Mouse (Mus musculus): ENCODE data around the gene Tmprss9.

Gene Tmprss9

DNA sequence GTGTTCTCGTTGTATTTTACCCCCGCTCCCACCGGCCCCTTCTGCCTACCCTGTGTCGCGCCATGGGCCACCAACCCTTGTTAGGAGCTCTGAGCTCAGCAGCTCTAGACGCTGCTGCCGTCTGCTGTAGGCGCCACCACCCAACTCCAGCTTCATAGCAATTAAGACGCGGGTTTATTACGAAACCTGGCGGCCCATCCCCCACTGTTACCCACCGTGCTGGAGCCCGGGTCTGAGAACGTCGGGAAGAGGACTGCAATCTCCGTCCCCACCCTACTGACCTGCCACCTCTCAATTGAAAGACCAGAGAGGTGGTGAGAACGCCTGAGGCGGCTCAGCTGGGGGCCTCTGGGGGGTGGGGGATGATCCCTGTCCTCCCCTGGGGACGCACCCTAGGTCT is 60.6 kb downstream of the Tmprss9 start:
- H3K4me1 ChIP-seq (replicated peaks; ENCODE audit: low read depth, low read length), result peaks cover 92% of the 10 kb centered on the region
- H3K9me3 ChIP-seq (ENCODE audit: low read length), result no peaks in the 10 kb centered on the region
- H3K4me3 ChIP-seq (replicated peaks; ENCODE audit: low read length), result peak overlapping the region; percentile 90
- peaks cover 58% of the 10 kb centered on the region for H3K27me3 ChIP-seq (ENCODE audit: insufficient read depth, low read length)
- peaks cover 8% of the 10 kb centered on the region for H3K36me3 ChIP-seq (ENCODE audit: insufficient read depth, low read length)
- no peak for TF ChIP-seq CTCF (conservative IDR thresholded peaks at IDR 0.05; ENCODE audit: low read length)
- TF ChIP-seq NANOG (IDR thresholded peaks at IDR 0.05; ENCODE audit: borderline replicate concordance, low read length), result no peak
- no peak for TF ChIP-seq POU5F1 (IDR thresholded peaks at IDR 0.05; ENCODE audit: borderline replicate concordance, low read length)

- Histone ChIP-seq H3K9me3 (ENCODE audit: low read length) (no peaks in the 10 kb centered on the region), H3K4me3 (replicated peaks; ENCODE audit: low read length) (peak overlapping the region; percentile 90)
- TF ChIP-seq NANOG (IDR thresholded peaks at IDR 0.05; ENCODE audit: borderline replicate concordance, low read length), result no peak
- no peak for TF ChIP-seq POU5F1 (IDR thresholded peaks at IDR 0.05; ENCODE audit: borderline replicate concordance, low read length)
- no peak for TF ChIP-seq CTCF (conservative IDR thresholded peaks at IDR 0.05; ENCODE audit: low read length)
These were observed 61.2 kb downstream of the Tmprss9 start for GRCm38 (mm10) chr10:80932700-80933420.

GRCm38 (mm10) chr10:80933421-80933979 is 61.9 kb downstream of the Tmprss9 start:
- no peak for TF ChIP-seq POU5F1 (IDR thresholded peaks at IDR 0.05; ENCODE audit: borderline replicate concordance, low read length)
- TF ChIP-seq NANOG (IDR thresholded peaks at IDR 0.05; ENCODE audit: borderline replicate concordance, low read length), result no peak
- no peak for TF ChIP-seq CTCF (conservative IDR thresholded peaks at IDR 0.05; ENCODE audit: low read length)
- Histone ChIP-seq H3K27me3 (ENCODE audit: insufficient read depth, low read length) (peaks cover 65% of the 10 kb centered on the region), H3K36me3 (ENCODE audit: insufficient read depth, low read length) (peaks cover 8% of the 10 kb centered on the region), H3K4me3 (replicated peaks; ENCODE audit: low read length) (peak overlapping the region; percentile 90), H3K4me1 (replicated peaks; ENCODE audit: low read depth, low read length) (peaks cover 94% of the 10 kb centered on the region), H3K9me3 (ENCODE audit: low read length) (no peaks in the 10 kb centered on the region)

More at GRCm38 (mm10) chr10:80932700-80933420, 61.2 kb downstream of the Tmprss9 start:
- Histone ChIP-seq H3K4me1 (replicated peaks; ENCODE audit: low read depth, low read length) (peaks cover 92% of the 10 kb centered on the region), H3K27me3 (ENCODE audit: insufficient read depth, low read length) (peaks cover 64% of the 10 kb centered on the region), H3K36me3 (ENCODE audit: insufficient read depth, low read length) (peaks cover 8% of the 10 kb centered on the region)

DNA sequence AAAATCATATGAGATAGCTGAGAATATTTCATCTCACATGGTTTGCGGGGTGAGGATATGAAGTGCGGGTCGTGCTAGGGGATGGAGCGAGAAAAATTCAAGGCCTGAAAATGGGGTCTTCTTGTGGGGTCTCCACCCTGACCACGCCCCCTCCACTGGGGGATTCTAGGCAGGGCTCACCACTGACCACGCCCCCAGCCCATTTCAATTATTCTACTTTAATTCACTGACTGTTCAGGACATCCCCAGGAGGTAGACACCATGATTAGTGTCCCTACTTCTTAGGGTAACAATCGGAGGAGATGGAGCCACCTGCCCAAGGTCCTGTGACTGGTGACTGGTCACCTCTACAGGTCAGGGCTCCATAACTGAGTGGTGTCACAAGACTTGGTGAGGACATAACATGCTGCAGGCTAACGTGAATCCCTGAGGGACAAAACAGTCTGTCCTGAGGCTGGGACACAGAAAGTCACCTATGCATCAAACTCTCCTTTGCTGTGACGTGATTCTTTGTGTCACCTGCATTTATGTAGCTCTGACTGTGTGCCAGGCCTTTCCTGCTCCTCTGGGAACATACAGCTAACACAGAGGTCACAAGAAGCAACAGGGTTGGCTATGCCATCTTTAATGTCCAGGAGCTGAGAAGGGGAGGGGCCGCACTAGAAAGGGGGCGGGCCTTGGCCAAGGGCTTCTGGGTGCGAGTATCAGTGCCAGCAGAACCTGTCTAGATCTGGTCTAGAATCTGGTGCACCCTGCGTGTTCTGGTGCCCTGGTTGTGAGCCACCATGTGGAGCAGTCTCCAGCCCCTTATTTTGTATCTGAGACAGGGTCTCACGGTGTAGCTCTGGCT is 62.7 kb downstream of the Tmprss9 start:
- Histone ChIP-seq H3K4me1 (replicated peaks; ENCODE audit: low read depth, low read length) (peaks cover 95% of the 10 kb centered on the region), H3K27me3 (ENCODE audit: insufficient read depth, low read length) (peaks cover 60% of the 10 kb centered on the region), H3K36me3 (ENCODE audit: insufficient read depth, low read length) (peaks cover 8% of the 10 kb centered on the region), H3K9me3 (ENCODE audit: low read length) (no peaks in the 10 kb centered on the region), H3K4me3 (replicated peaks; ENCODE audit: low read length) (peak overlapping the region; percentile 90)
- TF ChIP-seq POU5F1 (IDR thresholded peaks at IDR 0.05; ENCODE audit: borderline replicate concordance, low read length), result no peak
- TF ChIP-seq CTCF (conservative IDR thresholded peaks at IDR 0.05; ENCODE audit: low read length), result no peak
- TF ChIP-seq NANOG (IDR thresholded peaks at IDR 0.05; ENCODE audit: borderline replicate concordance, low read length), result no peak

DNA sequence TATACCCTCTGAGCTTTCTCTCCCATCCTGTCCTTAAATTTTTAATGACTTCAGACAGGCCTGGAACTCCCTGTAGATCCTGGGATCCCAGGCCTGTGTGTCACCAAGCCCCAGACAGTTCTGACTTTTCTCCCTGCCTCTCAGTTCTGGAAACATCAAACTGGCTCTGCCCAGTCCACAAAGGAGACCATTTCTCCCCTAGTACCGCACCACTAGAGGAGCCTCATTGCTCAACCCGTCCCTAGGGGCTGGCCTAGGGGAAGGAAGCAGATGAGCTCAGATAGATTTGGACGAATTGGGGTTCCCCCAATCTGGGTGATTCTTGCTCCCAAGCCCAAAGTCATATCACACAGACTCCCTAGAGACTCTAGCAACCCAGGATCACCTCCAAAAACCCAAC is 63.6 kb downstream of the Tmprss9 start:
- Histone ChIP-seq H3K36me3 (ENCODE audit: insufficient read depth, low read length) (peaks cover 8% of the 10 kb centered on the region), H3K9me3 (ENCODE audit: low read length) (no peaks in the 10 kb centered on the region), H3K4me1 (replicated peaks; ENCODE audit: low read depth, low read length) (peaks cover 99% of the 10 kb centered on the region), H3K4me3 (replicated peaks; ENCODE audit: low read length) (0 out of 2 replicates have a peak overlapping the region, but pooled peaks have one; percentile 29), H3K27me3 (ENCODE audit: insufficient read depth, low read length) (peaks cover 56% of the 10 kb centered on the region)
- TF ChIP-seq POU5F1 (IDR thresholded peaks at IDR 0.05; ENCODE audit: borderline replicate concordance, low read length) (no peak), CTCF (conservative IDR thresholded peaks at IDR 0.05; ENCODE audit: low read length) (no peak), NANOG (IDR thresholded peaks at IDR 0.05; ENCODE audit: borderline replicate concordance, low read length) (no peak)

DNA sequence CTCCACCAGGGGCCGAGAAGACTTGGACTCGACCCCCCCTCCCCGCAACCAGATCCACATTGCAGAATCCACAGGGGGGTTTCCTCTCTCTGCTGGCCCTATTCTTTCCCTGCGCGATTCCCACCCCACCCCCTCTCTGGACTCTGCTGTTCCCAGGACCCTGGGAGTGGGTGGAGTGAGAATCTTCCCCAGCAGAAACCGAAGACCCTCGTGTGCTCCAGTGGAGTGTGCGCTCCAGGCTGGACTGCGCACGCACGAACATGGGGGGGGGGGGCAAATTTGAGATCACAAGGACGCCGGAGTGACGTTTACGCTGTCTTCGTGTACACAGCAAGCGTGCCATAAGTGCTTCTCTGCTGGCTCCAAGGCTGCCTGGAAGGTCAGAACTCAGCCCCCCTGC is 64.0 kb downstream of the Tmprss9 start:
- peaks cover 99% of the 10 kb centered on the region for H3K4me1 ChIP-seq (replicated peaks; ENCODE audit: low read depth, low read length)
- TF ChIP-seq POU5F1 (IDR thresholded peaks at IDR 0.05; ENCODE audit: borderline replicate concordance, low read length) (no peak), NANOG (IDR thresholded peaks at IDR 0.05; ENCODE audit: borderline replicate concordance, low read length) (no peak), CTCF (conservative IDR thresholded peaks at IDR 0.05; ENCODE audit: low read length) (no peak)
- H3K4me3 ChIP-seq (replicated peaks; ENCODE audit: low read length), result peak overlapping the region; percentile 71
- peaks cover 52% of the 10 kb centered on the region for H3K27me3 ChIP-seq (ENCODE audit: insufficient read depth, low read length)
- H3K9me3 ChIP-seq (ENCODE audit: low read length), result no peaks in the 10 kb centered on the region
- H3K36me3 ChIP-seq (ENCODE audit: insufficient read depth, low read length), result peaks cover 8% of the 10 kb centered on the region

GRCm38 (mm10) chr10:80936135-80936809 is 64.6 kb downstream of the Tmprss9 start:
- no peak for TF ChIP-seq NANOG (IDR thresholded peaks at IDR 0.05; ENCODE audit: borderline replicate concordance, low read length)
- TF ChIP-seq CTCF (conservative IDR thresholded peaks at IDR 0.05; ENCODE audit: low read length), result no peak
- no peak for TF ChIP-seq POU5F1 (IDR thresholded peaks at IDR 0.05; ENCODE audit: borderline replicate concordance, low read length)
- H3K36me3 ChIP-seq (ENCODE audit: insufficient read depth, low read length), result peaks cover 4% of the 10 kb centered on the region

DNA sequence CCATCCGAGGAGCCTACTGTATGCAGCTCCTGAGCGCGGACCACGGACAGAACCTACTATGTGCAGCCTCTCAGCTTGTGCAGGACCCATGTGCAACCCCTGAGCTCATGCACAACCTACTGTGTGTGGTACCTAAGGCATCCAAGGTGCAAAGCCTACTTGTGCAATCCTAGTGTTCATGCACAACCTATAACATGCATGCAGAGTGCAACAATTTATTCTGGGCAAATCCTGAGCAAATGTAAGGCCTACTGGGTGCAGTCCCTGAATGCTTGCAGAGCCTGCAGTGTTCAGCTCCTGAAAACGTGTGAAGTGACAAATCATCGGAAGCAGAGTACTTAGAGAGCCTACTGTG is 65.1 kb downstream of the Tmprss9 start:
- Histone ChIP-seq H3K4me3 (replicated peaks; ENCODE audit: low read length) (peak overlapping the region; percentile 71), H3K36me3 (ENCODE audit: insufficient read depth, low read length) (no peaks in the 10 kb centered on the region)
- no peak for TF ChIP-seq CTCF (conservative IDR thresholded peaks at IDR 0.05; ENCODE audit: low read length)
- TF ChIP-seq POU5F1 (IDR thresholded peaks at IDR 0.05; ENCODE audit: borderline replicate concordance, low read length), result no peak
- TF ChIP-seq NANOG (IDR thresholded peaks at IDR 0.05; ENCODE audit: borderline replicate concordance, low read length), result no peak

More at GRCm38 (mm10) chr10:80936135-80936809, 64.6 kb downstream of the Tmprss9 start:
- Histone ChIP-seq H3K27me3 (ENCODE audit: insufficient read depth, low read length) (peaks cover 47% of the 10 kb centered on the region), H3K4me1 (replicated peaks; ENCODE audit: low read depth, low read length) (peaks cover 99% of the 10 kb centered on the region), H3K4me3 (replicated peaks; ENCODE audit: low read length) (peak overlapping the region; percentile 71), H3K9me3 (ENCODE audit: low read length) (no peaks in the 10 kb centered on the region)

More for the DNA sequence above, 65.1 kb downstream of the Tmprss9 start:
- peaks cover 43% of the 10 kb centered on the region for H3K27me3 ChIP-seq (ENCODE audit: insufficient read depth, low read length)
- H3K4me1 ChIP-seq (replicated peaks; ENCODE audit: low read depth, low read length), result peaks cover 99% of the 10 kb centered on the region
- no peaks in the 10 kb centered on the region for H3K9me3 ChIP-seq (ENCODE audit: low read length)
